Mouse (Mus musculus): ENCODE measurements around the gene Ptov1. TPM values are rescaled to one million over a fixed set of nuclear protein-coding genes. Genes with fewer than 3 reads are reported as not detected.

Gene Ptov1
- polyA plus RNA-seq, 1 experiment from 2014 or later: 389 TPM

GRCm38 (mm10) chr7:44816470-44817021, 53.0 kb downstream of the Ptov1 start, which contains the start of gene Atf5:
Gene Atf5 (minus strand): TSS chr7:44816658.
- peak; percentile 37 for ATAC-seq
- Histone ChIP-seq H3K27me3 (replicated peaks; ENCODE audit: control insufficient read depth, insufficient read depth, low read length) (no peaks in the 10 kb centered on the region), H3K27ac (ENCODE audit: low read depth, low read length) (peak within 1 kb of the TSS; percentile 91), H3K4me3 (ENCODE audit: low read length) (peak within 1 kb of the TSS; percentile 82), H3K4me1 (ENCODE audit: control insufficient read depth, insufficient read depth, low read depth, low read length) (peaks cover 32% of the 10 kb centered on the region), H3K9ac (ENCODE audit: low read depth, low read length) (peak within 1 kb of the TSS; percentile 89), H3K36me3 (ENCODE audit: control insufficient read depth, insufficient read depth, low read length) (no peaks in the 10 kb centered on the region), H3K9me3 (ENCODE audit: control insufficient read depth, low read length) (no peaks in the 10 kb centered on the region), H3K4me2 (ENCODE audit: low read length) (peak within 1 kb of the TSS; percentile 61)
- WGBS: under 1% methylated on average over 30 of the region's 57 CpGs

GRCm38 (mm10) chr7:44815721-44816469, 53.7 kb downstream of the Ptov1 start, which contains the start of the genes Nup62 and Il4i1:
Gene Nup62 (plus strand): TSS chr7:44816088.
Gene Il4i1 (plus strand): TSS chr7:44816387.
- peaks cover 32% of the 10 kb centered on the region for H3K4me1 ChIP-seq (ENCODE audit: control insufficient read depth, insufficient read depth, low read depth, low read length)
- under 1% methylated on average over 52 of the region's 62 CpGs for WGBS
- H3K27ac ChIP-seq (ENCODE audit: low read depth, low read length): peak within 1 kb of the TSS; percentile 91
- H3K27me3 ChIP-seq (replicated peaks; ENCODE audit: control insufficient read depth, insufficient read depth, low read length): no peaks in the 10 kb centered on the region
- ATAC-seq: peak; percentile 96
- no peaks in the 10 kb centered on the region for H3K36me3 ChIP-seq (ENCODE audit: control insufficient read depth, insufficient read depth, low read length)
- no peaks in the 10 kb centered on the region for H3K9me3 ChIP-seq (ENCODE audit: control insufficient read depth, low read length)
- H3K4me2 ChIP-seq (ENCODE audit: low read length): peak within 1 kb of the TSS; percentile 61
- H3K4me3 ChIP-seq (ENCODE audit: low read length): peak within 1 kb of the TSS; percentile 82
- peak within 1 kb of the TSS; percentile 89 for H3K9ac ChIP-seq (ENCODE audit: low read depth, low read length)

GRCm38 (mm10) chr7:44814952-44815553, 54.5 kb downstream of the Ptov1 start:
- Histone ChIP-seq H3K9ac (ENCODE audit: low read depth, low read length) (peak overlapping the region; percentile 47; the same call in 1 of the 2 replicates), H3K36me3 (ENCODE audit: control insufficient read depth, insufficient read depth, low read length) (no peaks in the 10 kb centered on the region), H3K4me2 (ENCODE audit: low read length) (peak overlapping the region; percentile 61), H3K27ac (ENCODE audit: low read depth, low read length) (peak overlapping the region; percentile 73), H3K9me3 (ENCODE audit: control insufficient read depth, low read length) (no peaks in the 10 kb centered on the region), H3K4me3 (ENCODE audit: low read length) (peak overlapping the region; percentile 82), H3K4me1 (ENCODE audit: control insufficient read depth, insufficient read depth, low read depth, low read length) (peaks cover 32% of the 10 kb centered on the region), H3K27me3 (replicated peaks; ENCODE audit: control insufficient read depth, insufficient read depth, low read length) (no peaks in the 10 kb centered on the region)
- 26% methylated on average over 14 of the region's 14 CpGs for WGBS
- 0 out of 2 replicates have a peak, but pooled peaks have one; percentile 0 for ATAC-seq

- no peaks in the 10 kb centered on the region for H3K36me3 ChIP-seq (ENCODE audit: control insufficient read depth, insufficient read depth, low read length)
- peaks cover 29% of the 10 kb centered on the region for H3K4me1 ChIP-seq (ENCODE audit: control insufficient read depth, insufficient read depth, low read depth, low read length)
- 92% methylated on average over 4 of the region's 4 CpGs for WGBS
- no peak overlapping the region for H3K4me3 ChIP-seq (ENCODE audit: low read length)
- no peak overlapping the region for H3K27ac ChIP-seq (ENCODE audit: low read depth, low read length)
- no peak overlapping the region for H3K9ac ChIP-seq (ENCODE audit: low read depth, low read length)
- H3K9me3 ChIP-seq (ENCODE audit: control insufficient read depth, low read length): no peaks in the 10 kb centered on the region
- ATAC-seq: no peak
- no peaks in the 10 kb centered on the region for H3K27me3 ChIP-seq (replicated peaks; ENCODE audit: control insufficient read depth, insufficient read depth, low read length)
- no peak overlapping the region for H3K4me2 ChIP-seq (ENCODE audit: low read length)
Observed at GRCm38 (mm10) chr7:44814423-44814822, 55.2 kb downstream of the Ptov1 start.

- H3K4me2 ChIP-seq (ENCODE audit: low read length): no peak overlapping the region
- no peaks in the 10 kb centered on the region for H3K36me3 ChIP-seq (ENCODE audit: control insufficient read depth, insufficient read depth, low read length)
- H3K4me3 ChIP-seq (ENCODE audit: low read length): no peak overlapping the region
- 87% methylated on average over 3 of the region's 3 CpGs for WGBS
- H3K27me3 ChIP-seq (replicated peaks; ENCODE audit: control insufficient read depth, insufficient read depth, low read length): no peaks in the 10 kb centered on the region
- no peak overlapping the region for H3K9ac ChIP-seq (ENCODE audit: low read depth, low read length)
- ATAC-seq: no peak
- no peak overlapping the region for H3K27ac ChIP-seq (ENCODE audit: low read depth, low read length)
- no peaks in the 10 kb centered on the region for H3K9me3 ChIP-seq (ENCODE audit: control insufficient read depth, low read length)
- H3K4me1 ChIP-seq (ENCODE audit: control insufficient read depth, insufficient read depth, low read depth, low read length): peaks cover 28% of the 10 kb centered on the region
Observed at GRCm38 (mm10) chr7:44813985-44814384, 55.6 kb downstream of the Ptov1 start.

MicroRNA genes within 50 kb of the gene (microRNA counts, 519-probe panel; counts per million panel counts)
- microRNA mmu-miR-707: not detected

Small RNAs within 50 kb of the gene (microRNA-seq; reads per million reads assigned to microRNA genes)
- 0.83 reads per million for gene Mir707

Other genes starting within 250 kb of the Ptov1 start
- gene Myh14, start 198.9 kb downstream of the Ptov1 start, polyA plus RNA-seq (2015; fragmentation: Nextera tagmentation; extraction: Ambion mirVana): 5.0 and 8.0 TPM in 2 replicates
- gene Izumo2, start 161.0 kb downstream of the Ptov1 start, polyA plus RNA-seq (2015; fragmentation: Nextera tagmentation; extraction: Ambion mirVana): not detected in 2 replicates
- 31.2 and 34.0 TPM in 2 replicates for gene Vrk3, start 121.4 kb downstream of the Ptov1 start, polyA plus RNA-seq (2015; fragmentation: Nextera tagmentation; extraction: Ambion mirVana)
- 1.1 and 1.4 TPM in 2 replicates for gene Zfp473, start 118.7 kb downstream of the Ptov1 start, polyA plus RNA-seq (2015; fragmentation: Nextera tagmentation; extraction: Ambion mirVana)
- gene Nup62, start 53.7 kb downstream of the Ptov1 start, polyA plus RNA-seq (2015; fragmentation: Nextera tagmentation; extraction: Ambion mirVana): 42.5 and 51.6 TPM in 2 replicates
- 0.80 and 1.7 TPM in 2 replicates for gene Il4i1, start 53.4 kb downstream of the Ptov1 start, polyA plus RNA-seq (2015; fragmentation: Nextera tagmentation; extraction: Ambion mirVana)
- 2.7 and 2.9 TPM in 2 replicates for gene Atf5, start 53.1 kb downstream of the Ptov1 start, polyA plus RNA-seq (2015; fragmentation: Nextera tagmentation; extraction: Ambion mirVana)
- 90.7 and 92.8 TPM in 2 replicates for gene Akt1s1, start 20.8 kb downstream of the Ptov1 start, polyA plus RNA-seq (2015; fragmentation: Nextera tagmentation; extraction: Ambion mirVana)
- gene Tbc1d17, start 20.7 kb downstream of the Ptov1 start, polyA plus RNA-seq (2015; fragmentation: Nextera tagmentation; extraction: Ambion mirVana): 112 and 120 TPM in 2 replicates
- gene Pnkp, start 12.6 kb downstream of the Ptov1 start, polyA plus RNA-seq (2015; fragmentation: Nextera tagmentation; extraction: Ambion mirVana): 30.1 and 34.0 TPM in 2 replicates
- 136 and 158 TPM in 2 replicates for gene Med25, start 22.9 kb upstream of the Ptov1 start, polyA plus RNA-seq (2015; fragmentation: Nextera tagmentation; extraction: Ambion mirVana)
- gene Fuz, start 26.3 kb upstream of the Ptov1 start, polyA plus RNA-seq (2015; fragmentation: Nextera tagmentation; extraction: Ambion mirVana): 18.1 and 19.6 TPM in 2 replicates
- gene Ap2a1, start 59.7 kb upstream of the Ptov1 start, polyA plus RNA-seq (2015; fragmentation: Nextera tagmentation; extraction: Ambion mirVana): 128 and 133 TPM in 2 replicates
- 0.15 TPM in 1 of 2 replicates, not detected in the other for gene Tsks, start 73.4 kb upstream of the Ptov1 start, polyA plus RNA-seq (2015; fragmentation: Nextera tagmentation; extraction: Ambion mirVana)
- 58.6 and 59.7 TPM in 2 replicates for gene Cpt1c, start 105.1 kb upstream of the Ptov1 start, polyA plus RNA-seq (2015; fragmentation: Nextera tagmentation; extraction: Ambion mirVana)
- 629 and 637 TPM in 2 replicates for gene Prmt1, start 116.8 kb upstream of the Ptov1 start, polyA plus RNA-seq (2015; fragmentation: Nextera tagmentation; extraction: Ambion mirVana)
- gene Irf3, start 127.9 kb upstream of the Ptov1 start, polyA plus RNA-seq (2015; fragmentation: Nextera tagmentation; extraction: Ambion mirVana): 63.5 and 65.4 TPM in 2 replicates
- gene Bcl2l12, start 128.9 kb upstream of the Ptov1 start, polyA plus RNA-seq (2015; fragmentation: Nextera tagmentation; extraction: Ambion mirVana): 10.2 and 15.7 TPM in 2 replicates
- gene Scaf1, start 146.6 kb upstream of the Ptov1 start, polyA plus RNA-seq (2015; fragmentation: Nextera tagmentation; extraction: Ambion mirVana): 38.6 and 47.1 TPM in 2 replicates
- 13.1 and 16.7 TPM in 2 replicates for gene Rras, start 148.2 kb upstream of the Ptov1 start, polyA plus RNA-seq (2015; fragmentation: Nextera tagmentation; extraction: Ambion mirVana)
- 12.8 and 13.4 TPM in 2 replicates for gene Prr12, start 183.1 kb upstream of the Ptov1 start, polyA plus RNA-seq (2015; fragmentation: Nextera tagmentation; extraction: Ambion mirVana)
- gene Nosip, start 192.6 kb upstream of the Ptov1 start, polyA plus RNA-seq (2015; fragmentation: Nextera tagmentation; extraction: Ambion mirVana): 68.8 and 69.0 TPM in 2 replicates
- gene Prrg2, start 192.9 kb upstream of the Ptov1 start, polyA plus RNA-seq (2015; fragmentation: Nextera tagmentation; extraction: Ambion mirVana): 15.7 and 16.7 TPM in 2 replicates
- gene Rcn3, start 222.4 kb upstream of the Ptov1 start, polyA plus RNA-seq (2015; fragmentation: Nextera tagmentation; extraction: Ambion mirVana): 63.3 and 77.3 TPM in 2 replicates
- gene Fcgrt, start 234.1 kb upstream of the Ptov1 start, polyA plus RNA-seq (2015; fragmentation: Nextera tagmentation; extraction: Ambion mirVana): 34.1 and 40.2 TPM in 2 replicates

Measured in hindbrain, embryonic 16.5 days (tissue).